Mouse (Mus musculus) lung, adult 2 months (tissue): Measurements from ENCODE around the gene Cdk5.

Source experiments
- CTCF ChIP-seq: fragments of 200-500 bp; IDR thresholded peaks from 2 replicates; pipeline ENCODE4 v1.5.1; 2011; ENCODE audit warnings: mild to moderate bottlenecking, low read length, control low read depth; ENCODE audit not compliant: insufficient read depth
- POLR2A ChIP-seq: fragments of 200-500 bp; IDR thresholded peaks from 2 replicates; pipeline ENCODE4 v1.6.1; 2011; ENCODE audit warnings: low read depth, mild to moderate bottlenecking, control low read depth, low read length, borderline replicate concordance; ENCODE audit errors: extremely low read depth

DNA sequence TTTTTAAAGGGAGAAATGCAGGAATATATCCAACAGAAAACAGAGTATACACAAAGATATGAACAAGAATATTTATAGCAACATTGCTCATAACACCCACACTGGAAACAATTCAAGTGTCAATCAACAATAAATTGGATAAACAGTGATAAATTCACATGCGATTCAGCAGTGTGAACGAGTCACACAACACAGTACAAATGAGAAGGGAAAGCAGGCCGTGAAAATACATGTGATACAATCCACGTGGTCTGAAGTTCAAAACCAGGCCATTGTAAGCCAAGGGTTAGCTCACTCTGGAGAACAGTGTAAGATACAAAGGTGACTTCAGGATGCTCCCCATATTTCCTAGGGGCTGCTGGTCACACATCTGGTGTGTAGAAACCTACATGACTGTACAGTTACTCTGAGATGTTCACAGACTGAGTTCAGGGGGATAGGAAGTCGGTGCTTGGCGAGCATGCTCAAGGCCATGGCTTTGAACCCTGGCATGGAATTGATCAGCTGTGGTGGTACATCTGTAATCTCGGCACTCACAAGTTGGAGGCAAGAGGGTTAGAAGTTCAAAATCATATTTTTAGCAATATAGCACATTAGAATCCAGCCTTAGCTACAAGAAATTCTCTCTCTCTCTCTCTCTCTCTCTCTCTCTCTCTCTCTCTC is 48.5 kb downstream of the Cdk5 start:
- TF ChIP-seq CTCF (no peak), POLR2A (no peak)
